Mouse (Mus musculus) heart, postnatal 0 days (tissue): ENCODE data around the gene Clca3a2. TPM values are rescaled to one million over a fixed set of nuclear protein-coding genes. Genes with fewer than 3 reads are reported as not detected.
A peak's percentile ranks its signal among the peaks of the same experiment; 100 is the strongest.
"Not testable (repeated sequence)": the region's sequence is repeated elsewhere in the genome, so short reads cannot be mapped to it uniquely, and the experiment has no call there.

ENCODE experiments used
- ATAC-seq: fragments of 200-750 bp; cut with Nextera tagmentation; 2 replicates; pipeline ENCODE4 v1.8.0; 2017; ENCODE audit warnings: low read depth, moderate number of reproducible peaks, moderate library complexity; ENCODE audit not compliant: insufficient read depth
- DNase-seq: peaks from one replicate; pipeline ENCODE4 v3.0.0-alpha.2; 2016; ENCODE audit warnings: low spot score
- H3K27ac ChIP-seq: fragments of 300-500 bp; sonication (generic); 2 replicates; pipeline ENCODE4 v1.5.1; 2014; ENCODE audit warnings: low read depth, mild to moderate bottlenecking
- H3K27me3 ChIP-seq: fragments of 300-500 bp; sonication (generic); 2 replicates; pipeline ENCODE4 v1.6.1; 2014; ENCODE audit warnings: low read length, mixed read lengths; ENCODE audit not compliant: control insufficient read depth, insufficient read depth
- H3K36me3 ChIP-seq: fragments of 300-500 bp; sonication (generic); replicated peaks from 2 replicates; pipeline ENCODE4 v1.6.1; 2014; ENCODE audit warnings: low read length, mixed read lengths; ENCODE audit not compliant: control insufficient read depth, insufficient read depth
- H3K4me1 ChIP-seq: fragments of 300-500 bp; sonication (generic); 2 replicates; pipeline ENCODE4 v1.6.1; 2014; ENCODE audit warnings: antibody characterized with exemption; ENCODE audit not compliant: control insufficient read depth, insufficient read depth
- H3K4me2 ChIP-seq: fragments of 300-500 bp; sonication (generic); 2 replicates; pipeline ENCODE4 v1.6.1; 2014; ENCODE audit warnings: low read depth, mild to moderate bottlenecking, low read length, moderate library complexity
- H3K4me3 ChIP-seq: fragments of 300-500 bp; sonication (generic); 2 replicates; pipeline ENCODE4 v1.5.1; 2014; ENCODE audit warnings: low read depth, low read length
- H3K9ac ChIP-seq: fragments of 300-500 bp; sonication (generic); replicated peaks from 2 replicates; pipeline ENCODE4 v1.6.1; 2014; ENCODE audit warnings: low read depth, low read length, mixed read lengths
- H3K9me3 ChIP-seq: fragments of 300-500 bp; sonication (generic); replicated peaks from 2 replicates; pipeline ENCODE4 v1.6.1; 2016; ENCODE audit warnings: low read length; ENCODE audit not compliant: control insufficient read depth
- CTCF ChIP-seq: IDR thresholded peaks from 2 replicates; pipeline ENCODE4 v1.5.1; 2016; ENCODE audit warnings: antibody characterized with exemption, control low read depth, low read depth
- EP300 ChIP-seq: IDR thresholded peaks from 2 replicates; pipeline ENCODE4 v1.6.1; 2016; ENCODE audit warnings: antibody characterized with exemption, low read depth
- WGBS: fragments of 180-500 bp; shearing (Covaris S2); extraction: QIAGEN DNeasy Blood & Tissue Kit; methylation state at CpG from one replicate; pipeline ENCODE4 v1.1.7; 2014; 5-methylcytosine and 5-hydroxymethylcytosine counted together
- polyA plus RNA-seq: library from polyadenylated mRNA; unstranded; fragments of >200 nt; fragmentation: Nextera tagmentation; extraction: Ambion mirVana; gene quantifications from 2 replicates; pipeline ENCODE4 v1.2.1, GENCODE M21; 2015
- total RNA-seq: library from RNA; depleted of rRNA; stranded (reverse); fragments of >200 nt; gene quantifications from 2 replicates; pipeline ENCODE4 v1.2.3, GENCODE M21; 2014; ENCODE audit warnings: low replicate concordance; rRNA removed

The Clca3a2 gene
- 3.2 and 11.7 TPM in 2 replicates for total RNA-seq
- 2.1 and 3.4 TPM in 2 replicates for polyA plus RNA-seq

GRCm38 (mm10) chr3:144819219-144819618, at the start of gene Clca3a2:
TSS of gene Clca3a2 (minus strand) at chr3:144819494.
- ATAC-seq, DNase-seq, H3K4me1 ChIP-seq, H3K27me3 ChIP-seq, H3K4me3 ChIP-seq, H3K9me3 ChIP-seq, H3K4me2 ChIP-seq, H3K36me3 ChIP-seq, H3K9ac ChIP-seq, H3K27ac ChIP-seq: not testable (repeated sequence)
- 72% methylated on average over 6 of the region's 6 CpGs for WGBS

GRCm38 (mm10) chr3:144849584-144849983, 30.3 kb upstream of the Clca3a2 start:
- Histone ChIP-seq H3K27ac (no peak overlapping the region), H3K4me1 (no peaks in the 10 kb centered on the region), H3K9ac (no peak overlapping the region), H3K4me3 (no peak overlapping the region), H3K27me3 (no peaks in the 10 kb centered on the region), H3K36me3 (no peaks in the 10 kb centered on the region), H3K4me2 (no peak overlapping the region), H3K9me3 (no peaks in the 10 kb centered on the region)
- DNase-seq (no peak), ATAC-seq (no peak)
- TF ChIP-seq CTCF = no peak
- no peak for TF ChIP-seq EP300
- 52% methylated on average over 4 of the region's 4 CpGs for WGBS

- H3K9ac ChIP-seq, H3K4me3 ChIP-seq, ATAC-seq, H3K4me2 ChIP-seq, H3K27me3 ChIP-seq, H3K27ac ChIP-seq, H3K36me3 ChIP-seq, H3K4me1 ChIP-seq, DNase-seq, H3K9me3 ChIP-seq: not testable (repeated sequence)
- 83% methylated on average over 9 of the region's 9 CpGs for WGBS
Measured at GRCm38 (mm10) chr3:144849014-144849556, 29.8 kb upstream of the Clca3a2 start, which contains the start of gene Clca3b. TSS of gene Clca3b (minus strand) at chr3:144849357.

- H3K9ac ChIP-seq = no peak overlapping the region
Measured at GRCm38 (mm10) chr3:144827257-144827656, 8.0 kb upstream of the Clca3a2 start.

GRCm38 (mm10) chr3:144825151-144825550, 5.9 kb upstream of the Clca3a2 start:
- 13% methylated on average over 10 of the region's 10 CpGs for WGBS
- Histone ChIP-seq H3K9me3 (no peaks in the 10 kb centered on the region), H3K27ac (no peak overlapping the region), H3K9ac (no peak overlapping the region), H3K4me2 (no peak overlapping the region), H3K36me3 (no peaks in the 10 kb centered on the region), H3K4me1 (no peaks in the 10 kb centered on the region), H3K27me3 (no peaks in the 10 kb centered on the region), H3K4me3 (no peak overlapping the region)
- ATAC-seq (peak; percentile 58; the same call in 1 of the 2 replicates), DNase-seq (peak; percentile 73)
- TF ChIP-seq EP300 (no peak), CTCF (peak; percentile 76)

More at GRCm38 (mm10) chr3:144827257-144827656, 8.0 kb upstream of the Clca3a2 start:
- no peak for DNase-seq
- H3K4me1 ChIP-seq = no peaks in the 10 kb centered on the region
- H3K4me3 ChIP-seq = no peak overlapping the region
- H3K36me3 ChIP-seq = no peaks in the 10 kb centered on the region
- no peak overlapping the region for H3K27ac ChIP-seq
- ATAC-seq = no peak
- TF ChIP-seq CTCF (no peak), EP300 (no peak)
- H3K9me3 ChIP-seq = no peaks in the 10 kb centered on the region
- H3K27me3 ChIP-seq = no peaks in the 10 kb centered on the region
- WGBS = 73% methylated on average over 6 of the region's 6 CpGs
- H3K4me2 ChIP-seq = no peak overlapping the region

GRCm38 (mm10) chr3:144823331-144823730, 4.0 kb upstream of the Clca3a2 start:
- no peaks in the 10 kb centered on the region for H3K36me3 ChIP-seq
- TF ChIP-seq EP300 = no peak
- no peak for TF ChIP-seq CTCF
- no peaks in the 10 kb centered on the region for H3K4me1 ChIP-seq
- H3K9ac ChIP-seq = no peak overlapping the region
- no peaks in the 10 kb centered on the region for H3K9me3 ChIP-seq
- H3K27ac ChIP-seq = no peak overlapping the region
- no peak for ATAC-seq
- H3K4me2 ChIP-seq = no peak overlapping the region
- no peak for DNase-seq
- no peak overlapping the region for H3K4me3 ChIP-seq
- 76% methylated on average over 5 of the region's 5 CpGs for WGBS
- H3K27me3 ChIP-seq = no peaks in the 10 kb centered on the region
